Mouse (Mus musculus) adrenal gland, postnatal 14 days (tissue): ENCODE results near the gene Yars2. TPM values are rescaled to one million over a fixed set of nuclear protein-coding genes. Genes with fewer than 3 reads are reported as not detected.
"Not testable (repeated sequence)": the region's sequence is repeated elsewhere in the genome, so short reads cannot be mapped to it uniquely, and the experiment has no call there.

Experiments
- DNase-seq: peaks from one replicate; pipeline ENCODE4 v3.0.0; 2021; ENCODE audit warnings: mixed read lengths
- long read RNA-seq, 2 experiments: library from polyadenylated mRNA; stranded (forward); transcript quantifications; one replicate each; pipeline ENCODE4 v2.0.0; 2021
- total RNA-seq: library from RNA; stranded (reverse); gene quantifications from 2 replicates; pipeline ENCODE4 v1.2.3, GENCODE M21; 2021

Gene Yars2
- total RNA-seq, result 33.8 and 41.7 TPM in 2 replicates
- long read RNA-seq, experiment 1, transcript Yars2-201 (5 exons, 1,574 nt), result major isoform, 46 of 69 reads
- long read RNA-seq, experiment 1, transcript Yars2-203 (5 exons, 1,528 nt), result minor isoform, 11 of 69 reads
- long read RNA-seq, experiment 1, partial matches to known transcripts, result 4 of 69 reads
- long read RNA-seq, experiment 1, other reads (novel, unspliced or antisense), result 6 of 69 reads
- long read RNA-seq, experiment 2, transcript Yars2-201 (5 exons, 1,574 nt), result major isoform, 36 of 46 reads
- long read RNA-seq, experiment 2, transcript Yars2-203 (5 exons, 1,528 nt), result minor isoform, 8 of 46 reads
- long read RNA-seq, experiment 2, partial matches to known transcripts, result 0 of 46 reads
- long read RNA-seq, experiment 2, other reads (novel, unspliced or antisense), result 2 of 46 reads

DNA sequence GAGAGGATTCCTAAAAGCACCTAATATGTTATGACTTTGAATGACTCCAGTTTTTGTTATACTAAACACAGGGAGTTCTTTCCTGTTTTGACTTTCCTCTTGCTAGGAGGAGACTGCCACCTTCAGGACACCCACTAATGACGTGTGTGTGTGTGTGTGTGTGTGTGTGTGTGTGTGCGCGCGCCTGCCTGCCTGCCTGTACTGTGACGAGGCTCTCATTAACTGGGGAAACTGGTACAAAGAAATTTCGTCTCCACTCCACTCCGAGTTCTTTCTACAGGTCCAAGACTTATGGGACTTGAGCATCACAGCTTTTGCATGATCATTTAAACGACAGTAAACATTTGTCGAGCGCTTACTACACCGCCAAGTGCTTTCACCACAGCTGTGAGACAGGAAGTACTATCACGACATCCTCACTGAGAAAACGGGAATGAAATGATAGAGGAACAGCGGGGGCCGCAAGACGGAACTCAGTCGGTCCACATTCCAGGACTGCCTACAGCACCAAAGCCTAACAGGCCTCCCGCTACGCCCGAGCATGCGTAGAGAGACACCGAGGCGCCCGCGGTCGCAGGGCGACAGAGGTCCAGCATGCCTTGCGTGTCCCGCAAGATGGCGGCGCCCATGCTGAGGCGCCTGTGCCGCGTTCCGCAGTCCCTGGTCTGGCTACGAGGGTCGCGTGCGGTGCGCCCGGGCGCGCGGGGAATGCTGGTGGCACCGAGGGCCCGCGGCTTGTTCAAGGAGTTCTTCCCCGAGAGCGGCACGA is at the start of gene Yars2:
Gene Yars2 (plus strand): TSS at position 597 of the 769 bp plus-strand sequence.
- peak; percentile 95 for DNase-seq

GRCm38 (mm10) chr16:16253326-16254074 is 49.3 kb upstream of the Yars2 start:
- DNase-seq, result no peak

DNA sequence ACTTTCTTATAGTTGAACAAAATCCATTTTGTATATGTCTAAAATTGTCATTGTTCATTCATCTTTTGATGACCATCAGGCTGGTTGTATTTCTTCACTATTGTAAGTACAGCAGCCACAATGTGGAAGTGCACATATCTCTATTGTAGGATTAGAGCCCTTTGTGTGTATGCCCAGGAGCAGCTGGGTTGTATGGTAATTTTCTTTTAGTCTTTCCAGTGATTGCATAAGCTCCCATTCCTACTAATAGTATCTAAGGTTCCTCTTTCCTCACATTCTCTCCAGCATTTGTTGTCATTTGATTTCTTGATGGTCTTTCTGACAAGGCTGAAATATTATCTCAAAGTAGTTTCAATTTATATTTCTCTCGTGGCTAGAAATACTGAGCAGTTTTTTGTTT is 47.5 kb upstream of the Yars2 start:
- no peak for DNase-seq

DNA sequence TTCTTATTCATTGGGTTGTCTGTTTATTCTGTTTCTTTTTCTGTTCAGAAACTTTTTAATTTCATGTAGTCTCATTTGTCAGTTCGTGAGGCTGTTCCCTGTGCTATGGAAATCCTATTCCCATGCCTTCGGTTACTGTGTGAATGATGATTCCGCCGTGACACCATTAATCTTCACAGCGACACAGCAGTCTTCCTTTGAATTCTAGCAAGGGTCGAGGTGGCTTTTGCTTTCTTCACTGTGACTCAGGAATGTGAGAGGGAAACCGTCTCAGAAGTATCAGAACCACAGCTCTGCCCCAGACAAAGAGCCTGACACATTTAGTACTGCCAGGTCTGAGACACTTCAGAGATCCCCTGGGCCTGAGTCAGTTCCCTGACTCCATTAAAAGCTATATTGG is 46.9 kb upstream of the Yars2 start:
- DNase-seq, result no peak

DNA sequence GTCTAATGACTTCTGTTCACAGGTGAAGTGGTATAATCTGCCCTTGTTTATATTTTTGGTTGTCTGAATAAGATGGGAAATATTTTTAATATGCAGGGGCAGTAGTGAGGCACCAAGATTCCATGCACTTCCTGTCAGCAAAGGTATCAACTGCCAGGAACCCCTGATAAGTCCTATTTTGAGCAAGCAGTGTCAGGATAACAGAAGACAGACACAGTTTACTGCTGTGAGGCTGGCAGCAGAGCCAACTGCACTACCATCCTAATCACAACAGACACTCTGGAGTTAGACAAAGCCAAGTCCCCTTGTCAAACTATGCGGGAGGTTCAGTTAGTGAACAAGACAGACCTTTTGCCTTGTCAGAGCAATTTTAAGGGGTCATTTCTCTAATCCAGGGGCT is 46.1 kb upstream of the Yars2 start:
- no peak for DNase-seq

- no peak for DNase-seq
Measured at GRCm38 (mm10) chr16:16260882-16261281, 41.9 kb upstream of the Yars2 start.

- DNase-seq, result no peak
Measured at GRCm38 (mm10) chr16:16261481-16261880, 41.3 kb upstream of the Yars2 start.

DNA sequence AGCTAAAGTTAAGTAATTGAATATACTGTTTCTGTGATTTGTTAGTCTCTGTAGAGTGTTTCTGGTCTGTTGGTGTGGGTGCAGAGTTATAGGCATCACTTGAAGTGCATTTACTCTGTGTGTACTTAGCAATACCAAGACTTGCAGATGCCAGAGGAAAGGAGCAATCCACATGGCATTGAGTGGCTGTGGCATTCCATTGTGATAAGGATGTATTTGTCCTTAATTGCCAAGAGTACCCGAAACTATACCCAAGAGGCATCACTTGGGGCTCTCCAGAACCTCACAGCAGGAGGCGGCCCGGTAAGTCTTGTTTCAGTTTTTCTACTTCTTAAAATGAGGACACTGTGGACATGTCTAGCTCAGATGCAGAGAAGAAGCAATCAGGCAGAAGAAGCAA is 40.3 kb upstream of the Yars2 start:
- DNase-seq, result no peak

DNA sequence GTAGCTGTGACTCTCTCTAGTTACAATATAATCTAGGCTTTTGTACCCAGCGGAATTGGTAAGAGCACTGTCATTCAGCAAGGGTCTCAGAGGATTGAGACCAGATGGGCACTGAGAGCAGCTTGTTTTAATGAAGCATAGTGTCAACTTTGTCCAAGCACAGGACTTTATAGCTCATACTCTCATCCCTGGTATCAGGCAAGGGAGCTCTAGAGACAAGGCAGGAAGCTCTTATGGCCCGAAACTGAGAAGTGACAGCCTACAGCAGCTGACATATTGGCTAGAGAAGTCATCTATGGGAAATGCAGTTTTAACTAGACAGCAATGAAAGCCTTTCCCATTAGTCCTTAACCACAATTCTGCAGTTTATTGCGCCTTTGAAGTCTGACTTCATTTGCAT is 29.8 kb upstream of the Yars2 start:
- DNase-seq, result no peak

- no peak for DNase-seq
Measured at GRCm38 (mm10) chr16:16273752-16274151, 29.0 kb upstream of the Yars2 start.

DNA sequence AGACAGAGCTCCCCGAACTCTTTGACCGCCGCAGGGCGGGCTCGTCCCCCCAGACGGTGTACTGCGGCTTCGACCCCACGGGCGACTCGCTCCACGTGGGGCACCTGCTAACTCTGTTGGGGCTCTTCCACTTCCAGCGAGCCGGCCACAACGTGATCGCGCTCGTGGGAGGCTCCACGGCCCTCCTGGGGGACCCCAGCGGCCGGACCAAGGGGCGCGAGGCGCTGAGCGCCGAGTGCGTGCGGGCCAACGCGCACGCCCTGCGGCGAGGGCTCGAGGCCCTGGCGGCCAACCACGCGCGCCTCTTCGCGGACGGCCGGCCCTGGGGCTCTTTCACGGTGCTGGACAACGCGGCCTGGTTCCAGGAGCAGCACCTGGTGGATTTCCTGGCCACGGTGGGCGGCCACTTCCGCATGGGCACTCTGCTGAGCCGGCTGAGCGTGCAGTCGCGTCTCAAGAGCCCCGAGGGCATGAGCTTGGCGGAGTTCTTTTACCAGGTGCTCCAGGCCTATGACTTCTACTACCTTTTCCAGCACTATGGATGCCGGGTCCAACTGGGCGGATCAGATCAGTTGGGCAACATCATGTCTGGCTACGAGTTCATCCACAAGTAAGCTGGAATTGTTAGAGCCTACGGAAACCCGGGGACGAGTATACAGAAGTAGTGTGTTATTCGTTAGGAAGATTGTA is 518 bp downstream of the Yars2 start:
- DNase-seq, result peak; percentile 62

DNA sequence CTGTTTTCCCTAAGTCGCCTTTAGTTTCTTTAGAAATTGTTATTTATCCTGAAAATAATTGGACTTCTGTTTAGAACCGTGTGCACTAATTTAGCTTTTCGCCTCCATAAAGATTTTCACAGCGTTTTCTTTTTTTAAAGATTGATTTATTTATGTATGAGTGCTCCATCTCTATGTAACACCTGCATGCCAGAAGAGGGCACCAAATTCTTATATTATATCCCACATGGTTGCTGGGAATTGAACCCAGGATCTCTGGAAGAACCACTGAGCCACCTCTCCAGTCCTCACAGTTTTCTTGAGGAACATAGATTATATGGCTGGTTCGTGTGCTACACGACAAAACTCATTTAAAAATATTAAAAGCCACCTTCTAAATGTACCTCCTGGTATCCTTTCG is 1.1 kb downstream of the Yars2 start:
- DNase-seq, result no peak

- no peak for DNase-seq
Measured at GRCm38 (mm10) chr16:16311319-16311718, 8.6 kb downstream of the Yars2 start.

GRCm38 (mm10) chr16:16325775-16326336 is 23.1 kb downstream of the Yars2 start:
- no peak for DNase-seq

GRCm38 (mm10) chr16:16346420-16346819 is 43.7 kb downstream of the Yars2 start:
- DNase-seq, result no peak

GRCm38 (mm10) chr16:16357908-16358307 is 55.1 kb downstream of the Yars2 start:
- no peak for DNase-seq

DNA sequence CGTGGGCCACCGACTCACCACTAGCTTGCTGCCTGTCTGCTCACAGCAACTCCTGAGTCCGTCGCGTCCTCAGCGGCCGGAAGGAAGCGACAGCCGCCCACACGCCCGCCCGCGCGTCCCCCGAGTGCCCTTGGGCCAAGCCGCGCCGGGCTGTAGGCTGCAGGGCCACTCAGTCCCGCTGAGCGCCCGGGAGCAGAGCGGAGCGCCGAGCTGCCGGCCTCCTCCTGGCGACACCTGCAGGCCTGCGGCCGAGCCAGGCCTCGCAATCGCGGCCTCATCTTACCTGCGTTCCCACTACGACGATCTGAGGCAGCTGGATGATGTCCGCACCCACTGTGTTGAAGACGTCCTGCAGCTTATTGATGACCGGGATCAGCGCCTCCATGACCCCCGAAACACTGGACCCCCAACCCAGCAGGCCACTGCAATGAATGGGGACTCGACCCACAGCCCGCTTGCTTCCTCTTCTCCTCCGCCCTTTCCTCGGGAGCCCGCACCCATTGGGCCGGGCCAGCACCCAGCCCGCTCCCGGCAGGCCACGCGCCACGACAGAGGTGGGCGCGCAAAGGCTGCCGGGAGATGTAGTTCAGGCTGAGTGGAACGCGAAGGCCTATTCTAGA is 55.8 kb downstream of the Yars2 start, which contains the start of gene Dnm1l:
Gene Dnm1l (minus strand): TSS at position 479 of the 620 bp plus-strand sequence.
- peak; percentile 96 for DNase-seq

DNA sequence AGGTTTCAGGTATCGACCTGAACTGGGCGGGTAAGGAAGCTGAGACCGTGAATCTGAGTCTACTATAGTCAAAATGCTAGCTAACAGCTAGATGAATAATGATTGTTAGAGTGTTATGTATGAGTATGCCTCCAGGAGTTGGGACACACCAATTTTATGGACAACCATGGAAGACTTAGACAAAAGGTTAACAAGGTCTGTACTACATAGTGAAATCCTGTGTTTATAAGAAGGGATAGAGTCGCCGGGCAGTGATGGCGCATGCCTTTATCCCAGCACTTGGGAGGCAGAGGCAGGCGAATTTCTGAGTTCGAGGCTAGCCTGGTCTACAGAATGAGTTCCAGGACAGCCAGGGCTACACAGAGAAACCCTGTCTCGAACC is 56.3 kb downstream of the Yars2 start:
- DNase-seq, result not testable (repeated sequence)
